Mouse (Mus musculus) limb, embryonic 13.5 days (tissue): ENCODE data around the gene Tomm6. TPM values are rescaled to one million over a fixed set of nuclear protein-coding genes. Genes with fewer than 3 reads are reported as not detected.

ENCODE experiments used
- ATAC-seq: fragments of 200-750 bp; cut with Nextera tagmentation; 2 replicates; pipeline ENCODE4 v1.8.0; 2017; ENCODE audit warnings: low read depth, moderate number of reproducible peaks, moderate TSS enrichment; ENCODE audit not compliant: low FRiP score
- H3K27ac ChIP-seq: fragments of 300-500 bp; sonication (generic); 2 replicates; pipeline ENCODE4 v1.5.1; 2015; ENCODE audit warnings: inconsistent platforms, mild to moderate bottlenecking, moderate library complexity
- H3K27me3 ChIP-seq: fragments of 300-500 bp; sonication (generic); 2 replicates; pipeline ENCODE4 v1.6.1; 2015; ENCODE audit warnings: mild to moderate bottlenecking, inconsistent platforms
- H3K36me3 ChIP-seq: fragments of 300-500 bp; sonication (generic); 2 replicates; pipeline ENCODE4 v1.6.1; 2015; ENCODE audit warnings: inconsistent platforms, mild to moderate bottlenecking, moderate library complexity
- H3K4me1 ChIP-seq: fragments of 300-500 bp; sonication (generic); 2 replicates; pipeline ENCODE4 v1.6.1; 2015; ENCODE audit warnings: inconsistent platforms
- H3K4me2 ChIP-seq: fragments of 300-500 bp; sonication (generic); replicated peaks from 2 replicates; pipeline ENCODE4 v1.6.1; 2015; ENCODE audit warnings: inconsistent platforms, mild to moderate bottlenecking, moderate library complexity
- H3K4me3 ChIP-seq: fragments of 300-500 bp; sonication (generic); 2 replicates; pipeline ENCODE4 v1.5.1; 2015; ENCODE audit warnings: moderate library complexity, mild to moderate bottlenecking, inconsistent platforms
- H3K9ac ChIP-seq: fragments of 300-500 bp; sonication (generic); 2 replicates; pipeline ENCODE4 v1.6.1; 2015; ENCODE audit warnings: mild to moderate bottlenecking, inconsistent platforms
- H3K9me3 ChIP-seq: fragments of 300-500 bp; sonication (generic); 2 replicates; pipeline ENCODE4 v1.6.1; 2016; ENCODE audit warnings: inconsistent platforms
- WGBS: fragments of 180-500 bp; shearing (Covaris S2); methylation state at CpG from one replicate; pipeline ENCODE4 v1.1.7; 2015; 5-methylcytosine and 5-hydroxymethylcytosine counted together
- polyA plus RNA-seq: library from polyadenylated mRNA; unstranded; fragments of >200 nt; fragmentation: Nextera tagmentation; extraction: Ambion mirVana; gene quantifications from 2 replicates; pipeline ENCODE4 v1.2.1, GENCODE M21; 2015

Gene Tomm6
- polyA plus RNA-seq, 1 experiment from 2014 or later, result 363 TPM

GRCm38 (mm10) chr17:47693671-47694441, 5.7 kb upstream of the Tomm6 start:
- 33% methylated on average over 13 of the region's 13 CpGs for WGBS
- no peak for ATAC-seq
- peaks cover 13% of the 10 kb centered on the region for H3K36me3 ChIP-seq
- no peaks in the 10 kb centered on the region for H3K9me3 ChIP-seq
- H3K27me3 ChIP-seq, result 0 out of 2 replicates have a peak, but pooled peaks cover 9% of the 10 kb centered on the region
- peak overlapping the region; percentile 34; the same call in 1 of the 2 replicates for H3K27ac ChIP-seq
- H3K4me3 ChIP-seq, result peak overlapping the region; percentile 79
- H3K4me1 ChIP-seq, result peaks cover 29% of the 10 kb centered on the region
- peak overlapping the region; percentile 86 for H3K9ac ChIP-seq
- H3K4me2 ChIP-seq, result peak overlapping the region; percentile 70

DNA sequence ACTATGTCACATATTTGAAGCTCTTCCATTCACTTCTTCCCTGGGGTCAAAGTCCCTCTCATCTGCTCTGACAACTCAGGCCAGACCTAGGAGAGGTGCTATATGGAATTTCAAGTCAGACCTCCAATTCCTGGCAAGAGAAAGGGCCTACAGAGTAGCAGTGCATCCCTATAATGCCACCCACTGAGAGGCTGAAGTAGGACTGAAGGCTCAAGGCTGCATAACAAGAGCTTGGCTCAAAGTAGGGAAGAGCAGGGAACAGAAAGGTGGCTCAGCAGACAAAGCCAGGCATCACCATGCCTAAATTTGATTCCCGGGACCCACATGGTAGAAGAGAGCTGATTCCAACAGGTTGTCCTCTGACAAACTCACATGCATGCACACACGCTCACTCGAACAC, 3.5 kb upstream of the Tomm6 start:
- no peak for ATAC-seq
- no peak overlapping the region for H3K9ac ChIP-seq
- no peaks in the 10 kb centered on the region for H3K9me3 ChIP-seq
- H3K4me3 ChIP-seq, result no peak overlapping the region
- H3K27me3 ChIP-seq, result 0 out of 2 replicates have a peak, but pooled peaks cover 9% of the 10 kb centered on the region
- peaks cover 37% of the 10 kb centered on the region for H3K4me1 ChIP-seq
- no peak overlapping the region for H3K27ac ChIP-seq
- WGBS, result 89% methylated on average over 3 of the region's 3 CpGs
- no peak overlapping the region for H3K4me2 ChIP-seq
- 0 out of 2 replicates have a peak, but pooled peaks cover 3% of the 10 kb centered on the region for H3K36me3 ChIP-seq

DNA sequence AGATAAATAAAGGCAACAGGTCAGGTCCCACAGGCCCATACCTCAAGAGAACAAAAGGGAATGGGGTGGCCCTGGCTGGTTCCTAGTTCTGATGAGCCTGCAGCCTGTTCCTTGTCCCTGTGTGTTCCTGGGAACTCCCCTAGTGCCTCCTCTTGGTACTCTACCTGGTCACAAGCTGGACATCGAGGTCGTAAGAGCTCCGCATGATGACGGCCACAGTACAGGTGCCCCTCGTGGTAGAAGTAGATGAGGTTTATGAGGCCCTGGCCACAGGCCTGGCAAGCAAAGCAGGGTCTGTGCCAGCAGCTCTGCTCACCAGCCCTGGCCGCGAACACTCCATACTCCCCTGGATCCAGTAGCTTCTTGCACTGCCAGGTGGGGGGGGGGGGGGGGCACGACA, 1.7 kb upstream of the Tomm6 start:
- H3K9ac ChIP-seq, result no peak overlapping the region
- no peak for ATAC-seq
- H3K4me2 ChIP-seq, result peak overlapping the region; percentile 97

DNA sequence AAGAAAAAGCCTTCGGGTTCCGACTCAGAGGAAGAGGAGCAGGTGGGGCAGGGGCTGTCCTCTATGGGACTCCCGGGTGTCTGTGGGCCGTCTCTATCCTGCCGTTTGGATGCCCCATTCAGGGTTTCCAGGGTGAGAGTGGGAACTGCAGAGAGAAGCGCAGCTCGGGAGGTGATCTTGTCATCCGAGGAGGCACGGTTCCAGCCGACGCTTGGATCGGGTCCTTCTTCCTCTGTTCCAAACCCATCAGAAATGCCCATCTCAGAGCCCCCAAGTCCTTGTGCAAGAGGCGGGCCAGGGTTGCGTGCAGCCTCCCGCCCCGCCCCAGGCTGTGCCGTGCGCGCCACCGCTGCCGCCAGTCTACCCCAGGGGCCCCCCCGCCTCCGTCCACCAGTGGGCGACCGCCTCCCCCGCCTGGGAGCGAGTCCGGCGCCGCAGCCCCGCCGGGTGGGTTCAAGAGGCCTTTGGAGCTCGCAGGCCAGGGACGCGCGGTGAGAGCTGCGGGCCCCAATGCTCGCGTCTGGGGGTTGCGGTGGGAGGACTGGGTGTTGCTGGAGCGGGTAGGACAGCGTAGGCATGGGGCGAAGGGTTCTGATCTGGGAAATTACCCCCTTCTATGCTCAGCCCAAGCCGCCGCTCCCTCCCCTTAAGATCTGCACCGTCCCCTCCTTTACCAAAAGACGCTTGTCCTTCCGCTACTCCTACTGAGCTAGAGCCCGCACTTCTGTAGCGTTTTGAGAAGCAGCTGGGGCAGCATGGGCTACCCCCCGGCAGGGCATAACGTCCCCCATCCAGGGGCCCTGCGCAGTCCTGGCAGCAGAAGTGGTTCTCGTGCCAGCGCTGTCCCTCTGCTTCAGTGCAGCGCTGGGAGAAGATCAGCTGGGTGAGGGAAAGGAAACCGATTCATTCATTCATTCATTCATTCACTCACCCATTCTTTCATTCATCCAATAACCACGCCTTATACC, 706 bp upstream of the Tomm6 start, which contains the start of gene Frs3:
Gene Frs3 (plus strand): TSS at position 423 of the 968 bp plus-strand sequence.
- H3K4me1 ChIP-seq, result peaks cover 27% of the 10 kb centered on the region
- WGBS, result 1% methylated on average over 58 of the region's 58 CpGs
- H3K4me2 ChIP-seq, result peak within 1 kb of the TSS; percentile 97
- ATAC-seq, result peak; percentile 60
- peaks cover 25% of the 10 kb centered on the region for H3K36me3 ChIP-seq
- peak within 1 kb of the TSS; percentile 83 for H3K9ac ChIP-seq
- peak within 1 kb of the TSS; percentile 73; the same call in 1 of the 2 replicates for H3K27ac ChIP-seq
- no peaks in the 10 kb centered on the region for H3K9me3 ChIP-seq
- 0 out of 2 replicates have a peak, but pooled peaks cover 9% of the 10 kb centered on the region for H3K27me3 ChIP-seq
- H3K4me3 ChIP-seq, result peak within 1 kb of the TSS; percentile 89

More for the DNA sequence above, 1.7 kb upstream of the Tomm6 start:
- Histone ChIP-seq H3K27ac (no peak overlapping the region), H3K36me3 (peaks cover 15% of the 10 kb centered on the region), H3K9me3 (no peaks in the 10 kb centered on the region), H3K4me1 (peaks cover 33% of the 10 kb centered on the region), H3K4me3 (peak overlapping the region; percentile 89), H3K27me3 (0 out of 2 replicates have a peak, but pooled peaks cover 9% of the 10 kb centered on the region)
- WGBS, result 69% methylated on average over 8 of the region's 8 CpGs

GRCm38 (mm10) chr17:47687409-47688343, 510 bp downstream of the Tomm6 start:
- WGBS, result under 1% methylated on average over 70 of the region's 70 CpGs
- Histone ChIP-seq H3K27ac (peak overlapping the region; percentile 73; the same call in 1 of the 2 replicates), H3K4me2 (peak overlapping the region; percentile 97), H3K27me3 (0 out of 2 replicates have a peak, but pooled peaks cover 1% of the 10 kb centered on the region), H3K4me1 (peaks cover 24% of the 10 kb centered on the region), H3K4me3 (peak overlapping the region; percentile 89), H3K36me3 (peaks cover 34% of the 10 kb centered on the region), H3K9ac (peak overlapping the region; percentile 83), H3K9me3 (no peaks in the 10 kb centered on the region)
- ATAC-seq, result peak; percentile 92

DNA sequence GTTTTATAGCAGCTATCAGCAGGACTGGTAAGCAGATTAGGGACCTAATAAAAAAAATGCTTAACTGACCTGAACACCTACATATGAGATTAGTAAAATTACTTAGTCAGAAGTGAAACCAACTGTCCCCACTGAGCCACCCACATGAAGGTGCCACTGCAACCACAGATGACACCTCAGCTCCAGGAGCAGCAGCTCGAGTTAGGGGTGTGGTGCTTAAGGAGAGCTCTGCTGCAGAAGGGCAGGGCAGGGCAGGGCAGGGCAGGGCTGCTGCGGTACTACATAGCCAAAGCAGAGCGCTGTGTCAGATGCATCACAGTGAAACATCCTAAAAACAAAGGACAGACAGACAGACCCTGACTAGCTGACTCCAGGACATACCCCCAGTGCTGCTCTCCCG, 5.3 kb downstream of the Tomm6 start:
- Histone ChIP-seq H3K9me3 (no peaks in the 10 kb centered on the region), H3K4me1 (peaks cover 9% of the 10 kb centered on the region), H3K9ac (no peak overlapping the region), H3K27ac (no peak overlapping the region), H3K4me2 (no peak overlapping the region), H3K27me3 (no peaks in the 10 kb centered on the region), H3K4me3 (no peak overlapping the region), H3K36me3 (peaks cover 76% of the 10 kb centered on the region)
- 78% methylated on average over 4 of the region's 4 CpGs for WGBS
- no peak for ATAC-seq

DNA sequence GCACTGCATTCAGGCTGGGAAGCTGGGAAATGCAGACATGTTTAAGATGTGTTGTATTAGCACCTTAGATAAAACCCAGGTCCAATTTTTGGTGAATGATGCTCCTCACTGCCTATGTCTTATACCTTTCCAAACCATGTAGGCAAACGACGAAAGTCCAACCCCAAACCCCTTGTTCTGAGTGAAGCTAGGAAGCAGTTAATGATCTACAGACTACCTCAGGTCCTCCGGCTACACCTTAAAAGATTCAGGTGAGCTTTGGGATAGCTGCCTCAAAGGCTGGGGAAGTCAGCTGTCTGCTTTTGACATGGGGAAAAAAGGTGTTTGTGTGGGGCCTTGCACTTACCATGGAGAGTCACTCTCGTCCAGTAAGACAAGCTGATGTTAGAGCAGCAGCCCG, 9.5 kb downstream of the Tomm6 start:
- no peak overlapping the region for H3K4me2 ChIP-seq
- H3K9ac ChIP-seq, result no peak overlapping the region
- WGBS, result 88% methylated on average over 5 of the region's 5 CpGs
- H3K27ac ChIP-seq, result no peak overlapping the region
- peaks cover 67% of the 10 kb centered on the region for H3K36me3 ChIP-seq
- ATAC-seq, result no peak
- no peaks in the 10 kb centered on the region for H3K9me3 ChIP-seq
- H3K4me3 ChIP-seq, result no peak overlapping the region
- no peaks in the 10 kb centered on the region for H3K27me3 ChIP-seq
- no peaks in the 10 kb centered on the region for H3K4me1 ChIP-seq

- Histone ChIP-seq H3K9me3 (no peaks in the 10 kb centered on the region), H3K36me3 (peaks cover 64% of the 10 kb centered on the region), H3K4me2 (no peak overlapping the region), H3K27me3 (peaks cover 1% of the 10 kb centered on the region), H3K4me3 (no peak overlapping the region), H3K4me1 (peaks cover under 1% of the 10 kb centered on the region), H3K27ac (no peak overlapping the region), H3K9ac (no peak overlapping the region)
- ATAC-seq, result no peak
- 87% methylated on average over 5 of the region's 5 CpGs for WGBS
These were observed 9.9 kb downstream of the Tomm6 start for GRCm38 (mm10) chr17:47678238-47678637.

GRCm38 (mm10) chr17:47676581-47676980, 11.6 kb downstream of the Tomm6 start:
- WGBS, result 25% methylated on average over 9 of the region's 9 CpGs
- Histone ChIP-seq H3K4me1 (peaks cover 15% of the 10 kb centered on the region), H3K4me3 (no peak overlapping the region), H3K36me3 (peaks cover 54% of the 10 kb centered on the region), H3K27ac (no peak overlapping the region), H3K27me3 (peaks cover 13% of the 10 kb centered on the region), H3K9ac (no peak overlapping the region), H3K9me3 (no peaks in the 10 kb centered on the region), H3K4me2 (no peak overlapping the region)
- no peak for ATAC-seq

DNA sequence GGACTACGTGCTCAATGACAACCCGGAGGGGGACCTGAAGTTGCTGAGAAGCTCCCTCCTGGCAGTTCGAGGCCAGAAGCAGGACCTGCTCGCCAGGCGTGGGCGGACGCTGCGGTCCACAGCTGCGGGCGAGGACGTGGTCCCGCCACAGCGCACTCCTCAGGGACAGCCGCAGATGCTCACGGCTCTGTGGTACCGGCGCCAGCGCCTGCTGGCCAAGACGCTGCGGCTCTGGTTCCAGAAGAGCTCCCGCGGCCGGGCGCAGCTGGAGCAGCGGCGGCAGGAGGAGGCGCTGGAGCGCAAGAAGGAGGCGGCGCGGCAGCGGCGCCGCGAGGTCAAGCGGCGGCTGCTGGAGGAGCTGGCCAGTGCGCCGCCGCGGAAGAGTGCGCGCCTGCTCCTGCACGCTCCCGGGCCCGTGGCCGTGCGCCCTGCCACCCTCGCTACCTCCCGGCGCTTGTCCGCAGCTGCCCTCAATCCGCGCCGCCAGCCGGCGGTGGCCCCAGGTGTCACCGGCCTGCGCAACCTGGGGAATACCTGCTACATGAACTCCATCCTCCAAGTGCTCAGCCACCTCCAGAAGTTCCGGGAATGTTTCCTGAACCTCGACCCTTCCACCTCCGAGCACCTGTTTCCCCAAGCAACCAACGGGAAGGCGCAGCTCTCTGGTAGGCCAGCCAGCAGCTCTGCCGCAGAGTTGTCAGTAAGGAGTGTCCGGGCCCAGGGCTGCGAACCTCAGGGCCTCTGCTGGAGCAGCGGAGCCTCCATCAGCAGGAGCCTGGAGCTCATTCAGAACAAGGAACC, 15.7 kb downstream of the Tomm6 start:
- Histone ChIP-seq H3K4me1 (peaks cover 15% of the 10 kb centered on the region), H3K27me3 (peaks cover 23% of the 10 kb centered on the region), H3K27ac (no peak overlapping the region), H3K4me3 (peak overlapping the region; percentile 48), H3K9me3 (no peaks in the 10 kb centered on the region), H3K9ac (peak overlapping the region; percentile 68), H3K4me2 (peak overlapping the region; percentile 89), H3K36me3 (peaks cover 19% of the 10 kb centered on the region)
- ATAC-seq, result peak; percentile 83
- WGBS, result 5% methylated on average over 60 of the region's 68 CpGs
